Mouse (Mus musculus) liver, adult 2 months (tissue): ENCODE results near the gene Nyx.

Source experiments
- CTCF ChIP-seq: fragments of 200-500 bp; IDR thresholded peaks from 2 replicates; pipeline ENCODE4 v1.5.1; 2011; ENCODE audit warnings: low read depth, low read length, control low read depth
- POLR2A ChIP-seq: fragments of 200-500 bp; IDR thresholded peaks from 2 replicates; pipeline ENCODE4 v1.6.1; 2011; ENCODE audit warnings: low read length, control low read depth; ENCODE audit not compliant: insufficient read depth; ENCODE audit errors: extremely low read depth

GRCm38 (mm10) chrX:13478298-13478697 lies 12.4 kb downstream of the Nyx start:
- TF ChIP-seq POLR2A, result no peak
- no peak for TF ChIP-seq CTCF
